Mouse (Mus musculus): ENCODE data around the gene Gas2l3.

GRCm38 (mm10) chr10:89491321-89491720, 47.6 kb upstream of the Gas2l3 start:
- TF ChIP-seq POLR2A (IDR thresholded peaks at IDR 0.05; ENCODE audit: control insufficient read depth in 1 of 2, insufficient read depth in 1 of 2, low read depth in 1 of 2, low read length in 2 of 2, poor library complexity in 1 of 2) (no peak), NELFE (IDR thresholded peaks at IDR 0.05; ENCODE audit: low read depth, low read length) (no peak), CTCF (IDR thresholded peaks at IDR 0.05 in 2 of 3, conservative IDR thresholded peaks at IDR 0.05 in 1 of 3; ENCODE audit: control insufficient read depth in 1 of 3, insufficient read depth in 1 of 3, low read depth in 2 of 3, low read length in 3 of 3, poor library complexity in 1 of 3, severe bottlenecking in 1 of 3) (no peak), GATA1 (IDR thresholded peaks at IDR 0.05; ENCODE audit: low read depth, low read length) (no peak), E2F4 (IDR thresholded peaks at IDR 0.05; ENCODE audit: borderline replicate concordance, low read depth, low read length) (no peak), HCFC1 (IDR thresholded peaks at IDR 0.05; ENCODE audit: low read depth, low read length) (no peak), MXI1 (IDR thresholded peaks at IDR 0.05; ENCODE audit: low read depth, low read length) (no peak), ZKSCAN1 (IDR thresholded peaks at IDR 0.05; ENCODE audit: low read depth, low read length) (no peak), POLR2AphosphoS5 (IDR thresholded peaks at IDR 0.05; ENCODE audit: borderline replicate concordance, low read depth, low read length) (no peak)

Data from MEL (cell line).